Mouse (Mus musculus) urinary bladder, adult 2 months (tissue): ENCODE measurements around the gene Cnpy1. TPM values are rescaled to one million over a fixed set of nuclear protein-coding genes. Genes with fewer than 3 reads are reported as not detected.

Source experiments
- DNase-seq: peaks from one replicate; pipeline ENCODE4 v3.0.0; 2022; ENCODE audit warnings: low spot score
- polyA plus RNA-seq: library from polyadenylated mRNA; depleted of rRNA; stranded (reverse); fragments of >200 nt; gene quantifications from 2 replicates; pipeline ENCODE4 v1.2.3, GENCODE M21; 2012; rRNA removed

The Cnpy1 gene
- 0.03 TPM in 1 of 2 replicates, not detected in the other for polyA plus RNA-seq

- no peak for DNase-seq
These were observed at the start of gene Cnpy1 for GRCm38 (mm10) chr5:28245574-28245973. Gene Cnpy1, minus strand, starts transcription at chr5:28245806.

DNA sequence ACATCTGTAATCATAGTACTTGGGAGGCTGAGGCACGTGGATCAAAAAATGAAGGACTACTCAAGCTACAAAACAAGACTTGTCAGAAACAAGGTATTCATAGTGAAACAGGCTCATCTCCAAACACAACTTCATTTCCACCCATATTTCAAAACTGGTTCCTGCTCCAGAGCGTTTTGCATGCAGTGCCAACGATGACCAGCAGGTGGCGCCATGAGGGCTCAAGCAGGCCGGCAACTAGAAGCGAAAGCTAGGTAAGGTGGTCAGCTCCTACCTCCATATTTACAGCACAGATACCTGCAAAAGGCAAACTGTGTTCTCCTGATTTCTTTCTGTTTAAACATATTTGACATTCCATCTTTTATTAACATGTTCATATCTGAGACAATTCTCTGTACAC lies 48.4 kb upstream of the Cnpy1 start:
- peak; percentile 78 for DNase-seq

GRCm38 (mm10) chr5:28292281-28292680 lies 46.7 kb upstream of the Cnpy1 start:
- DNase-seq, result no peak

- no peak for DNase-seq
These were observed 45.7 kb upstream of the Cnpy1 start for GRCm38 (mm10) chr5:28291118-28291850.

DNA sequence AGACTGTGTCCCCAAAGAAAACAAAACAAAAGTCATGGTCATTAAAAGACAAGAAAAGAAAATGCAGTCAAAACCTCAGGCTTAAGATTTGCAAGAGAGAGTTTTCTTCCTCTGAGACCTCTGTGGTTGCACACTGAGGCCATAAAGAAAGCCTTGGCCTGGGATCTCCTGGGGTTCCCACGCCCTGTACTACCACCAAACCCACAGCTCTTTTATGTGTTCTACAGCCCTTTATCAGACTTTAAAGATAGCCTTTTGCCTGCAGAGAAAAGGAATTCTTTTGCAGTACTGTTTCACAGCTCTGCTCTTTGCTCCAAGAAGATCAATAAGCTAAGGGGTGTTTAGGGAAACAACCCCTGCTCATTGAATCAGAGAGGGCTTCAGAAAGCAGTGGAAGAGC lies 45.0 kb upstream of the Cnpy1 start:
- DNase-seq, result no peak

DNA sequence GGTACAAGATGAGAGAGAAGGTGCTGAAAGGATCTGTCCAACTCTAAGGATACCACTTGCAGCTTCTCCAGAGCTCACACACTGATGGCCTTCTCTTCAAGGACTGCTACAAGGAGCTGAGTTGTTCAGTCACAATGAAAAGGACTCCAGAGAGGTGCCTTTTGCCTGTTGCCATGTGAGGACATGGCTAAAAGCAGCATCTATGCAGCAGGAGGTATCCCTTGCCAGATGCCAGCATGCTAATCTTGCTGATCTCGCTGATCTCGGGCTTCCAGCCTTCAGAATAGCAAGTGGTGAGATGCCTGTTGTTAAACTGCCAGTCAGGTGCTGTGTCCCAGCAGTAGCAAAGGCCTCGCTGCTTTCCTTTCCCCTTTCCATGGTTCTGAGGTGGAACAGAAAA lies 43.5 kb upstream of the Cnpy1 start:
- no peak for DNase-seq

GRCm38 (mm10) chr5:28277279-28277678 lies 31.7 kb upstream of the Cnpy1 start:
- DNase-seq, result no peak

GRCm38 (mm10) chr5:28272836-28273235 lies 27.2 kb upstream of the Cnpy1 start:
- no peak for DNase-seq

GRCm38 (mm10) chr5:28269469-28269991 lies 23.9 kb upstream of the Cnpy1 start:
- no peak for DNase-seq

GRCm38 (mm10) chr5:28267576-28267975 lies 22.0 kb upstream of the Cnpy1 start:
- DNase-seq, result no peak

DNA sequence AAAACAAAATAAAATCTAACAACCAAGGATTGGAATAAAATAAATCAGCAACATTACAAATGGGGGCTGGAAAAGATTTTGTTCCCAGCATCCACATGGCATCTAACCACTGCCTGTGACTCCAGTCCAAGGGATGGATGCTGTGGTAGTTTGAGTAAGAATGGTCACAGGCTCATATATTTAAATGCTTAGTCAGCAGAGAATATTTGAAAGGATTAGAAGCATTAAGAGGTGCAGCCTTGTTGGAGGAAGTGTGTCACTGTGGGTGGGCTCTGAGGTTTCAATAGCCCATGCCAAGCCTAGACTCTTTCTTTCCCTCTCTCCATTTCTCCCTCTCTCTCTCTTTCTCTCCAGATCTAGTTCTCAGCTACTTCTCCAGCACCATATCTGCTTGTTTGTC lies 20.0 kb upstream of the Cnpy1 start:
- no peak for DNase-seq

DNA sequence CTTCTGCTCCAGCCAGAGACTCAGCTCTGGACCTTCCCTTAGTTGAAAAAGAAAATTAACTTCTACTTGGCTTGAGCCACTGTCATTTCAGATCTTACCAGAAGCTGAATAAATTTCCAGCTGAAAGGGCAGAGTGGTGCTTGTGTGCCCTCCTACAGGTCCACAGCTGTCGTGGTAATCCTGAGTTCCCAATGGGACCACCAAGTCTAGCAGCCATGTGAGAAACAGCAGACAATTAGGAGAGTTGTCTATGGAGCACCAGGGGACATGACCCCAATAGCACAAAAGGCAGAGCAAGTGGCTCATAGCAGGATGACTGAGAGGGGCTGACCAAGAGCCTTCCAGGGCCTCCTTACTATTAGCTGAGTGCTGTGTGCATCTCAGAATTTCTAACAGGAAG lies 18.2 kb upstream of the Cnpy1 start:
- DNase-seq, result no peak

DNA sequence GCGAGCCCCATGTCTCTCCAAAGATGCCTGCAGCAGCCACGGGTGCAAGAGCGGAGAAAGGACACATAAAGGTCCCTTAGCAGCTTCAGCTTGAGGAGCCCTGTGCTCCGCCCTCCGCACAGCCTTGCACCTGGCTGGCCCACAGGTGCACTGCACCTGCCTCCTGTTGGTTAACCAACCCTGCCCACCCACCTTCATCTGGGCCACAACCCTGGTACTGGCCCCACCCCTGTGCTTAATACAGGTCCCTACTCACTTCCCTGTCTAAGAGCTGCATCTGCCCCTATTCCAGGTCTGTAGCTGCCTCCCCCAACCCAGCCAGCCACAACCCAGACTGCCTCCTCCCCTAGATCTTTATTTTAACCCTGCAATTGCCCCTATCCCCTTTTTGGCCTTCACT lies 16.5 kb upstream of the Cnpy1 start:
- DNase-seq, result no peak

GRCm38 (mm10) chr5:28259939-28260338 lies 14.3 kb upstream of the Cnpy1 start:
- DNase-seq, result no peak

GRCm38 (mm10) chr5:28259385-28259784 lies 13.8 kb upstream of the Cnpy1 start:
- no peak for DNase-seq

GRCm38 (mm10) chr5:28257816-28258215 lies 12.2 kb upstream of the Cnpy1 start:
- DNase-seq, result no peak

GRCm38 (mm10) chr5:28252999-28253398 lies 7.4 kb upstream of the Cnpy1 start:
- no peak for DNase-seq

GRCm38 (mm10) chr5:28252260-28252659 lies 6.7 kb upstream of the Cnpy1 start:
- no peak for DNase-seq

- no peak for DNase-seq
These were observed 5.7 kb upstream of the Cnpy1 start for GRCm38 (mm10) chr5:28251211-28251764.

DNA sequence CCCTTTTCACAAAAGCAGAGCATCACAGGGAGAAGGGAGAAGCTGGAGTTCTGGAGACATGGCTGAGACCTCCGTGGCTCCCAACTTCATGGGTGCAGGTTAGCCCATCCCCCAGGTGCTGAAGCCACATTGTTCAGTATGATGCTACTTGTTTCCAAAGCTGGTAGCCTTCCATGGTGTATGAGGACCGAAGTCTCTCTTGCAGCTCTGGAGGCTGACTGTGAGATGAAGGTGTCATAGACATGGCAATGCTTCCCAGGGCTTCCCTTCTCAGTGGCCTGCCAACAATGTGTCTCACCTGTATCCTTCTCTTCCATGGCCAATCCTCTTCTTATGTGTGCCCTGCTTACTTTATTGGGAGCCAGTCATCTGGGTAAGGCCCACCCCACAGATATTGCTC lies 4.9 kb upstream of the Cnpy1 start:
- no peak for DNase-seq

- DNase-seq, result no peak
These were observed 485 bp downstream of the Cnpy1 start for GRCm38 (mm10) chr5:28245121-28245520.

DNA sequence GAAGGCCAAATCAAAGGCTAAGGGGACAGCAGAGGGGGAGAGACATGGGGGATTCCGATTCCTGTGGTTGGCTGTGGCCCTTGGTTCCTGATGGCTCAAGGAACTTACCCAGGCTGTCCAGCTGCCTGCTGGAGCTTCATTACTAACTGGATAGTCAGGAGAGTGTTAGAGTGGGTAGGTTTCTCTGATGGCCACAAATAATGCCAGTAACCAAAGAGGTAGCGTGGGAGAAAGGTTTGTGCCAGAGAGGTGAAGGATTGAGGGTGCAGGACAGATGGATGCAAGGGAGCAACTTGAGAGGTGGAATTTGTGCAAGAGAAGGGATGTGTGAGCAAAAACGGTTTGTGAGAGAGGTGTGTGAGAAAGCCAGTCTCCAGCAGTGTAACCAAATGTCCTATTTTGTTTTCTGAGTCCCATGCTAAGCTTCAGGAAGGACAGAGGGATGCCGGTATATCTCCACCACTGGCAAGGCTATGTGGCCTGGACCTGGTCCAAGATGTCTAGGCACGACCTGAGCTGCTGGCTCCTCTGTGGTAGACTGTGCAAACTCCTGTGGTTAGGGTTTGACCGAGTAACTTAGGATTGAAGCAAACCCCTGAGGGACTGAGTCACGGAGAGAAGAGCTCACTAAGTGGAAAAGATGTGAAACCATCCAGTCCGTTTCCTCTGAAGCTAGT lies 2.0 kb downstream of the Cnpy1 start:
- no peak for DNase-seq

GRCm38 (mm10) chr5:28241423-28241822 lies 4.2 kb downstream of the Cnpy1 start:
- no peak for DNase-seq
